Mouse (Mus musculus) fat pad, adult 2 months (tissue): ENCODE results near the gene Shroom3.

Experiments
- DNase-seq: peaks from one replicate; pipeline ENCODE4 v3.0.0-alpha.2; 2011; ENCODE audit warnings: low read depth, low spot score; ENCODE audit errors: extremely low read depth

Shroom3 gene

GRCm38 (mm10) chr5:92842417-92842816 is 159.2 kb downstream of the Shroom3 start:
- no peak for DNase-seq

GRCm38 (mm10) chr5:92842881-92843280 is 159.6 kb downstream of the Shroom3 start:
- DNase-seq, result no peak

- DNase-seq, result no peak
Measured at GRCm38 (mm10) chr5:92843850-92844785, 160.9 kb downstream of the Shroom3 start.

- no peak for DNase-seq
Measured at GRCm38 (mm10) chr5:92849743-92850142, 166.5 kb downstream of the Shroom3 start.

- DNase-seq, result no peak
Measured at GRCm38 (mm10) chr5:92850925-92851324, 167.7 kb downstream of the Shroom3 start.

- DNase-seq, result no peak
Measured at GRCm38 (mm10) chr5:92854983-92855382, 171.7 kb downstream of the Shroom3 start.

GRCm38 (mm10) chr5:92856346-92856745 is 173.1 kb downstream of the Shroom3 start:
- no peak for DNase-seq

- DNase-seq, result no peak
Measured at GRCm38 (mm10) chr5:92857177-92857576, 173.9 kb downstream of the Shroom3 start.

GRCm38 (mm10) chr5:92858104-92858503 is 174.9 kb downstream of the Shroom3 start:
- DNase-seq, result peak; percentile 97

- no peak for DNase-seq
Measured at GRCm38 (mm10) chr5:92858576-92858975, 175.3 kb downstream of the Shroom3 start.

- DNase-seq, result no peak
Measured at GRCm38 (mm10) chr5:92861416-92862112, 178.3 kb downstream of the Shroom3 start.

GRCm38 (mm10) chr5:92865090-92865489 is 181.9 kb downstream of the Shroom3 start:
- DNase-seq, result no peak

- no peak for DNase-seq
Measured at GRCm38 (mm10) chr5:92866546-92866945, 183.3 kb downstream of the Shroom3 start.

- DNase-seq, result no peak
Measured at GRCm38 (mm10) chr5:92867253-92867652, 184.0 kb downstream of the Shroom3 start.

- DNase-seq, result no peak
Measured at GRCm38 (mm10) chr5:92868231-92868630, 185.0 kb downstream of the Shroom3 start.

GRCm38 (mm10) chr5:92871048-92871447 is 187.8 kb downstream of the Shroom3 start:
- DNase-seq, result no peak

- DNase-seq, result no peak
Measured at GRCm38 (mm10) chr5:92872182-92872581, 188.9 kb downstream of the Shroom3 start.

- no peak for DNase-seq
Measured at GRCm38 (mm10) chr5:92872991-92873390, 189.8 kb downstream of the Shroom3 start.

GRCm38 (mm10) chr5:92873518-92873917 is 190.3 kb downstream of the Shroom3 start:
- DNase-seq, result peak; percentile 86

GRCm38 (mm10) chr5:92875836-92876235 is 192.6 kb downstream of the Shroom3 start:
- no peak for DNase-seq

GRCm38 (mm10) chr5:92877104-92877503 is 193.9 kb downstream of the Shroom3 start:
- DNase-seq, result no peak

GRCm38 (mm10) chr5:92880393-92880792 is 197.2 kb downstream of the Shroom3 start:
- DNase-seq, result no peak
